ENCODE assay signal across 35 mouse cellular contexts in genomic region chr6:52524226-52524625, GRCm38 (mm10).
"Had no signal": no experiment of that assay in that cellular context is flagged by ENCODE, and none has a peak within 500 bp of the region (broad histone marks: within the 10 kb centered on the region; RNA-seq: fewer than 3 reads in every experiment).

No protein-coding gene starts in this region.

- H3K27me3 ChIP-seq: hindbrain, embryonic 12.5 days; hindbrain, embryonic 15.5 days had no signal

- H3K9ac ChIP-seq: heart, embryonic 12.5 days; heart, embryonic 13.5 days; heart, embryonic 15.5 days; hindbrain, embryonic 12.5 days; hindbrain, embryonic 13.5 days; hindbrain, embryonic 14.5 days; hindbrain, embryonic 15.5 days; intestine, embryonic 15.5 days; kidney, embryonic 15.5 days had no signal

- H3K4me3 ChIP-seq: heart, embryonic 10.5 days; heart, embryonic 12.5 days; heart, embryonic 13.5 days; heart, embryonic 15.5 days; hindbrain, embryonic 10.5 days; hindbrain, embryonic 12.5 days; hindbrain, embryonic 13.5 days; hindbrain, embryonic 15.5 days; intestine, embryonic 15.5 days; kidney, embryonic 15.5 days; layer of hippocampus, adult 2 months had no signal

- H3K27ac ChIP-seq: heart, embryonic 10.5 days; heart, embryonic 13.5 days; heart, embryonic 15.5 days; hindbrain, embryonic 10.5 days; hindbrain, embryonic 12.5 days; hindbrain, embryonic 13.5 days; hindbrain, embryonic 14.5 days; hindbrain, embryonic 15.5 days; hindbrain, postnatal 0 days; intestine, embryonic 15.5 days; kidney, embryonic 15.5 days; kidney, postnatal 0 days; layer of hippocampus, adult 2 months had no signal

- ATAC-seq: hindbrain, embryonic 16.5 days; hindbrain, postnatal 0 days; inflammation-experienced regulatory T-cells, adult 6 months; intestine, embryonic 15.5 days; intestine, embryonic 16.5 days; intestine, postnatal 0 days had no signal

- H3K9me3 ChIP-seq: heart, embryonic 10.5 days; heart, embryonic 12.5 days; heart, embryonic 13.5 days; heart, embryonic 15.5 days; hindbrain, embryonic 10.5 days; hindbrain, embryonic 12.5 days; hindbrain, embryonic 13.5 days; hindbrain, embryonic 15.5 days; intestine, embryonic 15.5 days; kidney, embryonic 15.5 days had no signal

- H3K4me2 ChIP-seq: heart, embryonic 11.5 days; heart, embryonic 12.5 days; heart, embryonic 13.5 days; heart, embryonic 15.5 days; hindbrain, embryonic 12.5 days; hindbrain, embryonic 13.5 days; hindbrain, embryonic 14.5 days; hindbrain, embryonic 15.5 days; intestine, embryonic 15.5 days; kidney, embryonic 15.5 days had no signal

- H3K4me1 ChIP-seq: heart, embryonic 10.5 days; heart, embryonic 12.5 days; heart, embryonic 13.5 days; heart, embryonic 15.5 days; hindbrain, embryonic 10.5 days; hindbrain, embryonic 12.5 days; hindbrain, embryonic 13.5 days; hindbrain, embryonic 15.5 days; intestine, embryonic 15.5 days; kidney, embryonic 15.5 days had no signal

- DNase-seq: heart, postnatal 10 days; heart, postnatal 14 days; heart, postnatal 36 days; heart, postnatal 4 days; kidney, adult 11 months; kidney, adult 18-20 months; kidney, adult 2 months; kidney, adult 8-10 months; kidney, adult 9 months; kidney, postnatal 10 days; kidney, postnatal 14 days; kidney, postnatal 25 days; kidney, postnatal 36 days; kidney, postnatal 4 days; layer of hippocampus, adult 9-11 months; layer of hippocampus, postnatal 36 days had no signal

- H3K36me3 ChIP-seq: heart, embryonic 10.5 days; heart, embryonic 12.5 days; heart, embryonic 13.5 days; heart, embryonic 15.5 days; hindbrain, embryonic 10.5 days; hindbrain, embryonic 12.5 days; hindbrain, embryonic 13.5 days; hindbrain, embryonic 15.5 days; intestine, embryonic 15.5 days; kidney, embryonic 15.5 days had no signal
